Mouse (Mus musculus): ENCODE measurements around the gene Celf5. TPM values are rescaled to one million over a fixed set of nuclear protein-coding genes. Genes with fewer than 3 reads are reported as not detected.

Gene Celf5
- polyA plus RNA-seq, 1 experiment from 2014 or later = not detected

DNA sequence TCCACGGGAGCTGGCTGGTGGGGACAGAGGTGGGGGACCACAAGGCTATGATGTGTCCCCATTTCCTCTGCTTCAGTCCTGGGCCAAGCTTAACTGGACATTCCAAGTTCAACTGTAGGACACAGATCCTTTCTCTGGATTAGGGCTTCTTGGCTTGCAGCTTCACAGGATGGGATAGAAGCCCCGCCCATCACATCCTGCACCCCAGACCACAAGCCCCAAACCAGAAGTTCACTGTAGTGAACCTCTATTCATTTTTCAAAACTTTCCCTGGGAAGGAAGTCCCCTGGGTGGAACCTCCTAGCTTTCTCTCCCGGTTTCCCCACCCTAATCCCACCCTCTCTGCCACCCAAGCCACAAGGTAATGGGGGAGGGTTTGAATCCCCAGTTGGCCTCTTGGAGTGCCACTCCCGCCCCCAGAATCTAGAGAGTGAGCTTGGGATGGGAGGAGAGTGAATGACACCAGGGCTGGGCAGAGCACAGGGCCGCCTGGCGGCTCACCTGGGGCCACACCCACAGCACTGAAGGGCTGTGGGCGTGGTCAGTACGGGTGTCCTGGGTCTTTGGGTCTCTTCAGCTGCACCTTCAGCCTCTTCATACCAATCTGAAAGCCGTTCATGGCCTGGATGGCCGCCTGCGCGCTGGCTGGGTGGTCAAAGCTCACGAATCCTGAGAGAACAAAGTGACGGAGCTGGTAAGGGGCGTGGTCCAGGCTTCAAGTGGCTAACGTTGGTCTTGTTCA lies 20.7 kb downstream of the Celf5 start:
- H3K36me3 ChIP-seq (replicated peaks) = no peaks in the 10 kb centered on the region
- peaks cover 100% of the 10 kb centered on the region for H3K27me3 ChIP-seq
- H3K4me2 ChIP-seq = peak overlapping the region; percentile 18; the same call in 1 of the 2 replicates
- no peak overlapping the region for H3K27ac ChIP-seq (replicated peaks)
- no peaks in the 10 kb centered on the region for H3K9me3 ChIP-seq (replicated peaks)
- no peak for ATAC-seq (ENCODE audit: insufficient read depth)
- H3K4me1 ChIP-seq (replicated peaks) = peaks cover 35% of the 10 kb centered on the region
- no peak overlapping the region for H3K9ac ChIP-seq
- WGBS (ENCODE audit: insufficient replicate concordance) = 3% methylated on average over 16 of the region's 16 CpGs
- no peak overlapping the region for H3K4me3 ChIP-seq (replicated peaks)

GRCm38 (mm10) chr10:81460951-81461350 lies 21.6 kb downstream of the Celf5 start:
- no peak overlapping the region for H3K9ac ChIP-seq
- peaks cover 100% of the 10 kb centered on the region for H3K27me3 ChIP-seq
- H3K36me3 ChIP-seq (replicated peaks) = no peaks in the 10 kb centered on the region
- no peak overlapping the region for H3K4me2 ChIP-seq
- 31% methylated on average over 11 of the region's 11 CpGs for WGBS (ENCODE audit: insufficient replicate concordance)
- no peak overlapping the region for H3K4me3 ChIP-seq (replicated peaks)
- no peak for ATAC-seq (ENCODE audit: insufficient read depth)
- H3K4me1 ChIP-seq (replicated peaks) = peaks cover 37% of the 10 kb centered on the region
- no peaks in the 10 kb centered on the region for H3K9me3 ChIP-seq (replicated peaks)
- no peak overlapping the region for H3K27ac ChIP-seq (replicated peaks)

- 19% methylated on average over 20 of the region's 20 CpGs for WGBS (ENCODE audit: insufficient replicate concordance)
- Histone ChIP-seq H3K4me3 (replicated peaks) (no peak overlapping the region), H3K4me1 (replicated peaks) (peaks cover 37% of the 10 kb centered on the region), H3K36me3 (replicated peaks) (no peaks in the 10 kb centered on the region), H3K27ac (replicated peaks) (no peak overlapping the region), H3K4me2 (no peak overlapping the region), H3K27me3 (peaks cover 100% of the 10 kb centered on the region), H3K9ac (no peak overlapping the region), H3K9me3 (replicated peaks) (no peaks in the 10 kb centered on the region)
- ATAC-seq (ENCODE audit: insufficient read depth) = no peak
Measured at GRCm38 (mm10) chr10:81460471-81460870, 22.0 kb downstream of the Celf5 start.

- peaks cover 100% of the 10 kb centered on the region for H3K27me3 ChIP-seq
- WGBS (ENCODE audit: insufficient replicate concordance) = 59% methylated on average over 21 of the region's 21 CpGs
- no peaks in the 10 kb centered on the region for H3K36me3 ChIP-seq (replicated peaks)
- no peak overlapping the region for H3K4me2 ChIP-seq
- no peak overlapping the region for H3K9ac ChIP-seq
- H3K9me3 ChIP-seq (replicated peaks) = no peaks in the 10 kb centered on the region
- no peak overlapping the region for H3K27ac ChIP-seq (replicated peaks)
- no peak overlapping the region for H3K4me3 ChIP-seq (replicated peaks)
- ATAC-seq (ENCODE audit: insufficient read depth) = no peak
- peaks cover 27% of the 10 kb centered on the region for H3K4me1 ChIP-seq (replicated peaks)
Measured at GRCm38 (mm10) chr10:81459399-81459798, 23.1 kb downstream of the Celf5 start.

- ATAC-seq (ENCODE audit: insufficient read depth) = no peak
- Histone ChIP-seq H3K9me3 (replicated peaks) (no peaks in the 10 kb centered on the region), H3K4me3 (replicated peaks) (no peak overlapping the region), H3K9ac (no peak overlapping the region), H3K4me2 (no peak overlapping the region), H3K27me3 (peaks cover 100% of the 10 kb centered on the region), H3K4me1 (replicated peaks) (peaks cover 19% of the 10 kb centered on the region; the same call in 1 of the 2 replicates), H3K36me3 (replicated peaks) (no peaks in the 10 kb centered on the region), H3K27ac (replicated peaks) (no peak overlapping the region)
- WGBS (ENCODE audit: insufficient replicate concordance) = 52% methylated on average over 6 of the region's 6 CpGs
Measured at GRCm38 (mm10) chr10:81458267-81458666, 24.2 kb downstream of the Celf5 start.

GRCm38 (mm10) chr10:81457624-81458023 lies 24.9 kb downstream of the Celf5 start:
- Histone ChIP-seq H3K9ac (no peak overlapping the region), H3K4me1 (replicated peaks) (peaks cover 22% of the 10 kb centered on the region; the same call in 1 of the 2 replicates), H3K27ac (replicated peaks) (no peak overlapping the region), H3K4me3 (replicated peaks) (no peak overlapping the region), H3K9me3 (replicated peaks) (no peaks in the 10 kb centered on the region), H3K27me3 (peaks cover 100% of the 10 kb centered on the region), H3K4me2 (no peak overlapping the region), H3K36me3 (replicated peaks) (no peaks in the 10 kb centered on the region)
- WGBS (ENCODE audit: insufficient replicate concordance) = 76% methylated on average over 8 of the region's 8 CpGs
- no peak for ATAC-seq (ENCODE audit: insufficient read depth)

DNA sequence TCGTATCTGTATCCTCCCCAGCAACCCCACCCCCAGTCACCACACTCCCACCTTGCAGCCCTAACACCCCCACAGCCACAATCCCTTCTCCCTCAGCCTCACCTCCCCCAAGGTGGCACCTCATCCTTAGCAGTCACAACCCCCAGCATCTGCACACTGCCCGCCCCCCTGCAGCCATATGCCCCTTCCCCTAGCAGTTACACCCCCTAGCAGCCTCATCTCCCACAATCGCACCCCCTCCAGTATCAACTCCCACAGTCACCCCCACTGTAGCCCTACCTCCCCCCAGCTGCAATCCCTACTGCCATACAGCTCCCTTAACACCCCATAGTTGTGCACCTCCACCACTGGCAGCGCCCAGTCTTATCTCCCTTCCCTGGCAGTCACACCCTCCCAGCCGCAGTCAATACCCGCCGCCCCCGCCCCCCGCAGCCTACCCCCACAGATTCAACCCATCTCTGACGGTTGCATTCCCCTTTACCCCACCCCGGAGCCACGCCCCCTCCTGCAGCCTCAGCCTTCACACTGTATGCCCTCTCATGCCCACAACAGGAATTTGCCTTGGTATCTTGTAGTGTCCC lies 25.4 kb downstream of the Celf5 start:
- no peak overlapping the region for H3K4me2 ChIP-seq
- no peaks in the 10 kb centered on the region for H3K36me3 ChIP-seq (replicated peaks)
- H3K4me3 ChIP-seq (replicated peaks) = no peak overlapping the region
- no peak overlapping the region for H3K27ac ChIP-seq (replicated peaks)
- peak; percentile 34; the same call in 1 of the 2 replicates for ATAC-seq (ENCODE audit: insufficient read depth)
- peaks cover 18% of the 10 kb centered on the region; the same call in 1 of the 2 replicates for H3K4me1 ChIP-seq (replicated peaks)
- no peak overlapping the region for H3K9ac ChIP-seq
- H3K27me3 ChIP-seq = peaks cover 100% of the 10 kb centered on the region
- WGBS (ENCODE audit: insufficient replicate concordance) = 14% methylated on average over 12 of the region's 12 CpGs
- H3K9me3 ChIP-seq (replicated peaks) = no peaks in the 10 kb centered on the region

DNA sequence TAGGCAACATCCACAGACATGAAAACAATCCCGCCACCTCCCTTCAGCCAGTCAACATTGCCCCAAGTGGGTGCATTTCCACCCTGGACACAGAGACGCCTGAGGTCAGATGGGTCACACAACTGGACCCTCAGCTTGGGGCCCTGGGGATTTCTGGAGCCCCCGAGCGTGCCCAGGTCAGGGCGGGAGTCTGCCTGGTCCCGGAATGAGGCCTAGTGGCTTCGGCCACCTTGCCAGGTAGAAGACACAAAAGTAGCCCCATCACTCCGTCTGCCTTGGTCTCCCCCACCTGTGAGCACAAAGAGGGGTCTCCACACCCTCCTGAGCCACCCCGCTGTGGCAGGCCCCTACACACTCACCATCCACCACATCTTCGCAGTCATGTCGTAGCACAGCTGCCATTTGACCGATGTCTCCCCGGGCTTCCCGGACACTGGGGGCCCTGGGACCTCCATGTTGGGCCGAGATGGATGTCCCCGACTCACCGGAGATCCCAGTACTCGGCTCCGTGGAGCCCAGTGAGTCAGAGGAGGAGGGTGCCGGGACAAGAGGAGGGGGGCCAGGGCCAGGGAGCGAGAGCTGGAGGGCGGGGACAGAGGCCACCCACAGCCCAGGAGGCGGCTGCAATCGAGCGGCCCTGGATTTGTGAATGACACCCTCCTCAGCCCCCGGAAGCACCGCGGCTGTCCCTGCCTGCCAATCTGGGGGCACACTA lies 27.2 kb downstream of the Celf5 start, which contains the start of gene Nfic:
Gene Nfic (minus strand): TSS at position 455 of the 715 bp plus-strand sequence.
- 54% methylated on average over 28 of the region's 28 CpGs for WGBS (ENCODE audit: insufficient replicate concordance)
- ATAC-seq (ENCODE audit: insufficient read depth) = no peak

DNA sequence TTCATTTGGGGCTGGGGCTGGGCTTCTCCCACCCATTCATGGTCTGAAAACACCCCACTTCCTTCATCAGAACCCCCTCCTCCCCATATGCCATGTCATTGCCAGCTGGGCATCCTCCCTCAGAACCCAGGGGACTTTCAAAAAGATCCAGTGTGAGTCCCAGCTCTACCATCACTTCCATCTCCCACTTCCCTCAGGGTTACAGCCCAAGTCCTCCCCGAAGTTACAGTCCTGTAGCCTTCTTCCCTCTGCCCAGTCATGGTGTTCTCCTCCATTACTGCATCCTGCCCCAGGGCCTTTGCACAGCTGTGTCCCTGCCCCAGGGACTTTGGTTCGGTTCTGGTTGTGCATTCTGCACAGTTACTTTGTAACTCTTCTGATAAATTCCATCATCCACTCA lies 28.4 kb downstream of the Celf5 start:
- Histone ChIP-seq H3K4me3 (replicated peaks) (no peak overlapping the region), H3K4me1 (replicated peaks) (peaks cover 12% of the 10 kb centered on the region; the same call in 1 of the 2 replicates), H3K9me3 (replicated peaks) (no peaks in the 10 kb centered on the region), H3K27me3 (peaks cover 100% of the 10 kb centered on the region), H3K27ac (replicated peaks) (no peak overlapping the region), H3K4me2 (no peak overlapping the region), H3K9ac (no peak overlapping the region), H3K36me3 (replicated peaks) (no peaks in the 10 kb centered on the region)
- ATAC-seq (ENCODE audit: insufficient read depth) = no peak
- WGBS (ENCODE audit: insufficient replicate concordance) = 53% methylated on average over 2 of the region's 2 CpGs

More for the DNA sequence above, 27.2 kb downstream of the Celf5 start, which contains the start of gene Nfic:
- Histone ChIP-seq H3K9ac (no peak within 1 kb of the TSS), H3K27ac (replicated peaks) (no peak within 1 kb of the TSS), H3K4me1 (replicated peaks) (peaks cover 12% of the 10 kb centered on the region; the same call in 1 of the 2 replicates), H3K4me2 (no peak within 1 kb of the TSS), H3K27me3 (peaks cover 100% of the 10 kb centered on the region), H3K36me3 (replicated peaks) (no peaks in the 10 kb centered on the region), H3K4me3 (replicated peaks) (no peak within 1 kb of the TSS), H3K9me3 (replicated peaks) (no peaks in the 10 kb centered on the region)

GRCm38 (mm10) chr10:81452947-81453288 lies 29.6 kb downstream of the Celf5 start:
- WGBS (ENCODE audit: insufficient replicate concordance) = 3% methylated on average over 14 of the region's 14 CpGs
- H3K9ac ChIP-seq = no peak overlapping the region
- no peaks in the 10 kb centered on the region for H3K36me3 ChIP-seq (replicated peaks)
- H3K4me1 ChIP-seq (replicated peaks) = peaks cover 12% of the 10 kb centered on the region; the same call in 1 of the 2 replicates
- H3K27me3 ChIP-seq = peaks cover 93% of the 10 kb centered on the region
- no peaks in the 10 kb centered on the region for H3K9me3 ChIP-seq (replicated peaks)
- no peak overlapping the region for H3K4me2 ChIP-seq
- H3K27ac ChIP-seq (replicated peaks) = no peak overlapping the region
- no peak for ATAC-seq (ENCODE audit: insufficient read depth)
- H3K4me3 ChIP-seq (replicated peaks) = no peak overlapping the region
